Mouse (Mus musculus) liver, embryonic 11.5 days (tissue): ENCODE measurements around the gene Spata31d1d. TPM values are rescaled to one million over a fixed set of nuclear protein-coding genes. Genes with fewer than 3 reads are reported as not detected.

Source experiments
- ATAC-seq: fragments of 200-750 bp; cut with Nextera tagmentation; replicated peaks from 2 replicates; pipeline ENCODE4 v1.8.0; 2017; ENCODE audit warnings: moderate number of reproducible peaks, mild to moderate bottlenecking, moderate TSS enrichment, moderate library complexity; ENCODE audit not compliant: low FRiP score
- DNase-seq: peaks from one replicate; pipeline ENCODE4 v3.0.0-alpha.2; 2017; ENCODE audit warnings: low spot score
- H3K27ac ChIP-seq: fragments of 300-500 bp; sonication (generic); 2 replicates; pipeline ENCODE4 v1.5.1; 2014; ENCODE audit warnings: mild to moderate bottlenecking, low read depth, low read length, control low read depth
- H3K27me3 ChIP-seq: fragments of 300-500 bp; sonication (generic); replicated peaks from 2 replicates; pipeline ENCODE4 v1.6.1; 2014; ENCODE audit warnings: low read length, mixed read lengths; ENCODE audit not compliant: control insufficient read depth, insufficient read depth
- H3K36me3 ChIP-seq: fragments of 300-500 bp; sonication (generic); 2 replicates; pipeline ENCODE4 v1.6.1; 2014; ENCODE audit warnings: mild to moderate bottlenecking, low read length, moderate library complexity, mixed read lengths; ENCODE audit not compliant: control insufficient read depth, insufficient read depth
- H3K4me1 ChIP-seq: fragments of 300-500 bp; sonication (generic); replicated peaks from 2 replicates; pipeline ENCODE4 v1.6.1; 2014; ENCODE audit warnings: low read length, mixed read lengths; ENCODE audit not compliant: control insufficient read depth, insufficient read depth
- H3K4me2 ChIP-seq: fragments of 300-500 bp; sonication (generic); 2 replicates; pipeline ENCODE4 v1.6.1; 2014; ENCODE audit warnings: mild to moderate bottlenecking, control low read depth, moderate library complexity
- H3K4me3 ChIP-seq: fragments of 300-500 bp; sonication (generic); 2 replicates; pipeline ENCODE4 v1.5.1; 2014; ENCODE audit warnings: low read depth, low read length, control low read depth
- H3K9ac ChIP-seq: fragments of 300-500 bp; sonication (generic); 2 replicates; pipeline ENCODE4 v1.6.1; 2014; ENCODE audit warnings: low read depth, low read length, control low read depth
- H3K9me3 ChIP-seq: fragments of 300-500 bp; sonication (generic); 2 replicates; pipeline ENCODE4 v1.6.1; 2016; ENCODE audit warnings: low read length, inconsistent platforms, mixed read lengths; ENCODE audit not compliant: control insufficient read depth
- WGBS: fragments of 180-500 bp; shearing (Covaris S2); extraction: QIAGEN DNeasy Blood & Tissue Kit; methylation state at CpG from one replicate; pipeline ENCODE4 v1.1.7; 2014; 5-methylcytosine and 5-hydroxymethylcytosine counted together
- polyA plus RNA-seq: library from polyadenylated mRNA; unstranded; fragments of >200 nt; fragmentation: Nextera tagmentation; extraction: Ambion mirVana; gene quantifications from 2 replicates; pipeline ENCODE4 v1.2.1, GENCODE M21; 2014

Gene Spata31d1d
- polyA plus RNA-seq, 1 experiment from 2014 or later = not detected

DNA sequence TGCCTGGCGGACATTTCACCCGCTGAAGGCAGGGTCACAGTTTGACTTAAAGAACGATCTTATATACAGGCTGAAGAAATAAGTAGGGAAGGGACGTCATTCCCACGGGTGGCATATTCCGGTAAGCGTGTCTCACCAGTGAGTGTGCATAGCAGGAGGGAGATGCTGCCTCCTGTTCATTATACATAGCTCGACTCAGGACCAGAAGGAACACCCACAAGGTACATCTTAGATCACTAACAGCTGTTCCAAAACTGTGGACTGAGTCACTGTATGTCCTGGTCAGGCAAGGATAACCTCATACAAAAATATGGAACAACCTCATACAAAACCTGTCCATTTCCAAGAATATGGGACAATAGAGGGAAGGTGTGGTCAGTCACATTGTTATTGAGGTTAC lies 32.4 kb downstream of the Spata31d1d start:
- no peak overlapping the region for H3K4me3 ChIP-seq

DNA sequence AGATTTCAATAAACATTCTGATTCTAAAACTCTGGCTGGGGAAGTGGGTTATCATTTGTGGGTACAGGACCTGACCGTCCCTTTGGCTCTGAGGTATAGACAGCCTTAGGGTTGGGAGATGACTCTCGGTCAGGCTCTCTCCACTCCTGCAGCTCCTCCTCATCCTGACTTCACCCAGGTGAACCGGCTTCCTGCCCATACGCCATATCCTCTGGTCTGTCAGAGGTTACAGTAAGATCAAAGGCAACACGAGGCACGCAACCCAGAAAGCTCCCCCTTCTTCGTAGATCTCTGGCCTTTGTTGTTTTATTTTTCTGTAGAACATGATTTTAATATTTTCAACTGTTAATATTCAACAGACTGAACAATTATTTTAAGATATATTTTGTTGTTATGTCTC lies 35.8 kb downstream of the Spata31d1d start:
- no peaks in the 10 kb centered on the region for H3K4me1 ChIP-seq
- ATAC-seq = no peak
- H3K27ac ChIP-seq = no peak overlapping the region
- H3K9me3 ChIP-seq = no peaks in the 10 kb centered on the region
- no peak overlapping the region for H3K4me2 ChIP-seq
- H3K36me3 ChIP-seq = no peaks in the 10 kb centered on the region
- no peak overlapping the region for H3K4me3 ChIP-seq
- H3K9ac ChIP-seq = no peak overlapping the region
- no peaks in the 10 kb centered on the region for H3K27me3 ChIP-seq
- WGBS = 78% methylated on average over 7 of the region's 7 CpGs
- no peak for DNase-seq

More for the DNA sequence above, 32.4 kb downstream of the Spata31d1d start:
- Histone ChIP-seq H3K36me3 (no peaks in the 10 kb centered on the region), H3K27me3 (peaks cover 4% of the 10 kb centered on the region), H3K4me2 (no peak overlapping the region), H3K9me3 (no peaks in the 10 kb centered on the region), H3K4me1 (0 out of 2 replicates have a peak, but pooled peaks cover 2% of the 10 kb centered on the region), H3K9ac (no peak overlapping the region), H3K27ac (no peak overlapping the region)
- DNase-seq (no peak), ATAC-seq (no peak)
- WGBS = 86% methylated on average over 8 of the region's 8 CpGs

DNA sequence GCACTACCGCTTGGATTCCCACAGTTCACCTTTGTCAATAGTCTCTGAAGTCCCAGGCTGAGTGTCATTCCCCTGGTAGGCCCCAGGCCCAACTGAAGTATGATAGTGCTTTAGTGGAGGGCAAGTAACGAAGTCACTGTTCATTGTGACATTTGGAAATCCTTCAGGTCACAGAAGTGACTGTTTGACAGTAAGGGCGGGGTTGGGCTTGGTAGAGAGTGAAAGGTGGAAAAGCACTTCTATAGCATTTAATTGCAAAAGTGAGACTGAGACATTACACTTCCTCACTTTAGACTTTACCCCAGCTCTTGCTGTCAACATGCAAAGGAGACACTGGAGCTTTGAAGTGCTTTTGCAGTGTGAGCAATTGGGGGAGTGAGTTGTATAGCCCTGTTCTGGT lies 37.5 kb downstream of the Spata31d1d start, which contains the start of gene 4921517D22Rik:
Gene 4921517D22Rik (minus strand): TSS at position 101 of the 400 bp plus-strand sequence.
- no peak within 1 kb of the TSS for H3K4me2 ChIP-seq
- no peaks in the 10 kb centered on the region for H3K4me1 ChIP-seq
- ATAC-seq = no peak
- H3K27ac ChIP-seq = no peak within 1 kb of the TSS
- no peak for DNase-seq
- no peaks in the 10 kb centered on the region for H3K36me3 ChIP-seq
- no peaks in the 10 kb centered on the region for H3K9me3 ChIP-seq
- no peak within 1 kb of the TSS for H3K4me3 ChIP-seq
- no peaks in the 10 kb centered on the region for H3K27me3 ChIP-seq
- WGBS = 74% methylated on average over 3 of the region's 3 CpGs
- no peak within 1 kb of the TSS for H3K9ac ChIP-seq

DNA sequence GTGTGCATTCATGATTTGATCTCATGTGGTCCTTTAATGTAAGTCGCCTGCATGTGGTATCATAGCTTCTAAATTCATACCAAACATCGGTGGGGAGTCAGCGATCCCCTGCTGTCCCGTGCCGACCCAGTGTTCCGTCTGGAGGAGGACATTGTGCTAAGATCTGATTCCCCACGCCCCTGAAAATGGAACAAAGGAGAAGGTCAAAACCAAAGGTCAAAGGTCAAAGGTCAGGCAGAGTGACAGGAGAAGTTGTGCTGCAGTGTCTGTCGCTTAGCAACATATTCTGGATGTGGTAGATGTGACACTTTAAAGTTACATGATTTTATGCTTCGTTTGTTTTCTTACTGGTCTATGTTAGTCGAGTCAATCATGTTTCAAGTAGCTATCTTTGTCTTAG lies 40.1 kb downstream of the Spata31d1d start:
- ATAC-seq (no peak), DNase-seq (no peak)
- H3K27ac ChIP-seq = no peak overlapping the region
- WGBS = 83% methylated on average over 10 of the region's 10 CpGs
- no peak overlapping the region for H3K4me3 ChIP-seq
- H3K27me3 ChIP-seq = no peaks in the 10 kb centered on the region
- H3K4me1 ChIP-seq = no peaks in the 10 kb centered on the region
- H3K4me2 ChIP-seq = no peak overlapping the region
- no peaks in the 10 kb centered on the region for H3K36me3 ChIP-seq
- no peaks in the 10 kb centered on the region for H3K9me3 ChIP-seq
- no peak overlapping the region for H3K9ac ChIP-seq

DNA sequence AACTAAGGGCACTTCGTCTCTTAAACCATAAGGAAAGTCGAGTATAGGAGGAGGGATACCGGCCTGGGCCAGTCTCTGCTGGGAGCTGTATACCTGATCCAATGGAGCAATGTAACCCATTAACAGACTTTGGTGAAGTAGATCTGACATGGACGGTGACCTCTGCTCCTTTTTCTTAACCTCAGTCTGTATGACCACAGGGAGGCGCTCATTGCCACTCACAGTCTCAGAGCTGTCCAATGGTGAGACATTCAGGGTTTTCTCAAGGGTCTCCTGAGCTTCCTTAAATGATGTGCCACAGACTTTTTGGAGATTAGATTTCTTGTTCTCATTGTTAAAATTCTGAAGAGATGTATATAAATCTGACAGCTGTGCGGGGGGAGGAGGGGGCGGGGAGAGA lies 41.0 kb downstream of the Spata31d1d start:
- no peaks in the 10 kb centered on the region for H3K36me3 ChIP-seq
- H3K4me1 ChIP-seq = no peaks in the 10 kb centered on the region
- H3K27me3 ChIP-seq = no peaks in the 10 kb centered on the region
- H3K27ac ChIP-seq = no peak overlapping the region
- 79% methylated on average over 7 of the region's 7 CpGs for WGBS
- DNase-seq = no peak
- H3K9me3 ChIP-seq = no peaks in the 10 kb centered on the region
- ATAC-seq = no peak
- H3K4me2 ChIP-seq = no peak overlapping the region
- no peak overlapping the region for H3K9ac ChIP-seq
- H3K4me3 ChIP-seq = no peak overlapping the region

DNA sequence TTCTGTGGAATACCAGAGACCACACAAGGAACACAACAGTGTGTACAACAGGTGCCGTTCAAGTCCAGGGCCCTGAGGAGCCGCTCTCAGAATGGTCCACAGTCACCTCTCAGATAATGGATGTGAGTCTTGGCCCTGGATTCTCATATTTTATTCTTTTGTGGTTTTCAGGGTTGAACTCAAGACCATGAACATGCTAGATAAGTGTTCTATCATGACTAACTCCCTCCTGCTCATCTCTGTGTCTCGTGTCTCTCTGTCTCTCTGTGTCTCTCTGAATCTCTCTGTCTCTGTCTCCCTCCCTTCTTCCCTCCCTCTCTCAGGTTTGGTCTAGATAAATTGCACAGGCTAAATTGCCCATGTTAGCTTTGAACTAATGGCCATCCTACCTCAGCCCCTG lies 41.7 kb downstream of the Spata31d1d start:
- Histone ChIP-seq H3K4me2 (no peak overlapping the region), H3K9me3 (no peaks in the 10 kb centered on the region), H3K4me1 (no peaks in the 10 kb centered on the region), H3K36me3 (no peaks in the 10 kb centered on the region), H3K27me3 (no peaks in the 10 kb centered on the region), H3K27ac (no peak overlapping the region), H3K9ac (no peak overlapping the region), H3K4me3 (no peak overlapping the region)
- no peak for DNase-seq
- ATAC-seq = no peak
- WGBS = 71% methylated on average over 3 of the region's 3 CpGs

DNA sequence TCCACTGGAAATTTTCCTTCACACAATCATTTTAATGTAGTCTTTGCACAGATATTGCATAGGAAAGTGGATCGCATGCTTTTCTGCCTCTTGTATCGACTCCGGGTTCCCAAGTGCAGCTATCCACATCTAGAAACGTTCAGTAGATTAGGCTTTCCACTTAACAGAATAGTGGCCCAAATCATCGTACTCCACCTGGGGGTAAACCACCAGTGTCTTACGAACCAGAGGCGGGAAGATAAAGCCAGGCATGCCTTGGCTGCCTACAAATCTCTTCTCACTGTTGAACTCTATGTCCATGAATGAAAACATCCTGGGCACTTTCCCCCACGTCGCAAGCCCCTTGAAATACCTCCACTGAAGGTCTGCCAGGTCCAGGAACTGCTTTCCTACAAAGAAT lies 42.2 kb downstream of the Spata31d1d start:
- DNase-seq (no peak), ATAC-seq (no peak)
- no peaks in the 10 kb centered on the region for H3K27me3 ChIP-seq
- H3K4me2 ChIP-seq = no peak overlapping the region
- H3K9ac ChIP-seq = no peak overlapping the region
- H3K36me3 ChIP-seq = no peaks in the 10 kb centered on the region
- 72% methylated on average over 9 of the region's 9 CpGs for WGBS
- H3K9me3 ChIP-seq = no peaks in the 10 kb centered on the region
- no peak overlapping the region for H3K27ac ChIP-seq
- H3K4me1 ChIP-seq = no peaks in the 10 kb centered on the region
- no peak overlapping the region for H3K4me3 ChIP-seq

DNA sequence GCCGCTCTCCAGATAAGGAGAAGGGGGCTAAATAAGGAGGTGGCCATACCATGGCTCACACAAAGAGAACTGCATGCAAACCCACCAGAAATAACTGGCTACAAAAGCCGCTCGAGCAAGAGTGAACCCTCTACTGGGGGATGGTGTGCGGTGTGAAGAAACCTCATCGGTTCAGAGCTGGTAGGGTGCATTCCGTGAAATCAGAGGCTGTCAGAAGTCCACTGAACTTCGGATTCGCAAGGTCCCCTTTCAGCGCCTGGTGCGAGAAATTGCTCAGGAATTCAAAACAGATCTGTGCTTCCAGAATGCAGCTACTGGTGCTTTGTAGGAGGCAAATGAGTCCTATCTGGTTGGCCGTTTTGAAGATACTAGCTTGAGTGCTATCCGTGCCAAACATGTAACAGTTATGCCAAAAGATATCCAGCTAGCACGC lies 43.2 kb downstream of the Spata31d1d start:
- Histone ChIP-seq H3K4me2 (no peak overlapping the region), H3K27ac (no peak overlapping the region), H3K4me3 (no peak overlapping the region), H3K9ac (no peak overlapping the region), H3K27me3 (no peaks in the 10 kb centered on the region), H3K4me1 (no peaks in the 10 kb centered on the region), H3K36me3 (no peaks in the 10 kb centered on the region), H3K9me3 (no peaks in the 10 kb centered on the region)
- ATAC-seq = no peak
- 62% methylated on average over 13 of the region's 13 CpGs for WGBS
- DNase-seq = no peak

DNA sequence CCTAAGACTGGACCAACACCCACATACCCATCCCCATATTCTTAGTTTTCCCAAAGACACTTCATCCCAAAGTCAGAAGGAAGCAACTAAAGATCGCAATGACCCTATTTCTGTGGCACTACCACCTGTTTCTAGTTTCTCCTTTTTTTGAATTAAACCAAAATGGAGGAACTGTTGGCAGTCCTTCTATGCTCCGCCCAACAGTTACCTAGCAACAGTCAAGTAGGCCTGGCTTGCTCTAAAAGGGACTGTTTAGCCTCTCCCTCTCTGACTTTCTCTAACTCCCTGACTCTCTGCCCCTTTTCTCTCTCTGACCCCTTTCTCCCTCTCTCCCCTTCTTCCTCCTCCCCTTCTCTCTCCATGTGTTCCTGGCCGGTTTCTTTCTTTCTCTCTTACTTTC lies 46.3 kb downstream of the Spata31d1d start:
- DNase-seq (no peak), ATAC-seq (no peak)
- Histone ChIP-seq H3K27me3 (no peaks in the 10 kb centered on the region), H3K27ac (no peak overlapping the region), H3K9me3 (no peaks in the 10 kb centered on the region), H3K4me2 (no peak overlapping the region), H3K36me3 (no peaks in the 10 kb centered on the region), H3K4me1 (peaks cover 7% of the 10 kb centered on the region; the same call in 1 of the 2 replicates), H3K4me3 (no peak overlapping the region), H3K9ac (no peak overlapping the region)
- WGBS = 72% methylated on average over 3 of the region's 3 CpGs
